Mouse (Mus musculus): Measurements from ENCODE around the gene Mst1r. TPM values are rescaled to one million over a fixed set of nuclear protein-coding genes. Genes with fewer than 3 reads are reported as not detected.

Mst1r gene
- polyA plus RNA-seq, 1 experiment from 2014 or later, result 1.2 TPM

DNA sequence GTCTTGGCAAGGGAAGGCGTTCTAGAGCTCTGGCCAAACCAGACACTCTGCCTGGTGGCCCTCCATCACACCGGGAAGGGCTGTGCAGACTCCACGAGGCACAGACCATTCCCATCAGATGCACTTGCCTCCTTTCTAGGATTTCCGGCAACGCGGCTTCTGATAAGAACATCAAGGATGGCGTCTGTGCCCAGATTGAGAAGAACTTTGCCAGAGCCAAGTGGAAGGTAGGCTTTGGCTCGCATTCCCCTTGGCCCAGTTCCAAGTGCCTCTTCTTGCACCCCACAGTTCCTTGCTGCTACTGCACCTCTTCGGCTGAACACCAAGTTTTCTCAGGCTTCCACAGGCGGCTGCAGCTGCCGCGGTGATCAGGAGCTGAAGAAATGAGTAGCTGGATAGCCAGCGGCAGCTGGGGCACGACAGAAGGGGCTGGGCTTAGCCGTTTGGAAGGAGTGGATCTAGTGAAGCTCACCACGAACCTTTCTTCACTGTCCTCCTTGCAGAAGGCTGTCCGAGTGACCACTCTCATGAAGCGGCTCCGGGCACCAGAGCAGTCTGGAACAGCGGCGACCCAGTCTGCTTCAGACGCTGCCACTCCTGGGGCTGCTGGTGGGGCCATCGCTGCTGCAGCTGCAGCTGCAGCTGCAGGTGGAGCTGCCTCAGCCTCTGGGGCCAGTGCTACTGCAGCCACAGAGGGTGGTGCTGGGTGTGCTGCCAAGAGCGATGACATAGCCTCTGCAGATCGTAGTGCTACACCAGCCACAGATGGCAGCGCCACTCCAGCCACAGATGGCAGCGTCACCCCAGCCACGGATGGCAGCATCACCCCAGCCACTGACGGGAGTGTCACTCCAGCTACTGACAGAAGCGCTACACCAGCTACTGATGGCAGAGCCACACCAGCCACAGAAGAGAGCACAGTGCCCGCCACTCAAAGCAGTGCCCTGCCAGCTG, 40.8 kb downstream of the Mst1r start:
- Histone ChIP-seq H3K36me3 (peaks cover 18% of the 10 kb centered on the region), H3K27me3 (ENCODE audit: low read depth, poor library complexity, severe bottlenecking) (no peaks in the 10 kb centered on the region), H3K4me1 (peaks cover 21% of the 10 kb centered on the region), H3K9me3 (replicated peaks) (no peaks in the 10 kb centered on the region), H3K27ac (no peak overlapping the region), H3K4me3 (no peak overlapping the region)
- WGBS, result 92% methylated on average over 31 of the region's 31 CpGs
- DNase-seq (ENCODE audit: low spot score), result no peak

DNA sequence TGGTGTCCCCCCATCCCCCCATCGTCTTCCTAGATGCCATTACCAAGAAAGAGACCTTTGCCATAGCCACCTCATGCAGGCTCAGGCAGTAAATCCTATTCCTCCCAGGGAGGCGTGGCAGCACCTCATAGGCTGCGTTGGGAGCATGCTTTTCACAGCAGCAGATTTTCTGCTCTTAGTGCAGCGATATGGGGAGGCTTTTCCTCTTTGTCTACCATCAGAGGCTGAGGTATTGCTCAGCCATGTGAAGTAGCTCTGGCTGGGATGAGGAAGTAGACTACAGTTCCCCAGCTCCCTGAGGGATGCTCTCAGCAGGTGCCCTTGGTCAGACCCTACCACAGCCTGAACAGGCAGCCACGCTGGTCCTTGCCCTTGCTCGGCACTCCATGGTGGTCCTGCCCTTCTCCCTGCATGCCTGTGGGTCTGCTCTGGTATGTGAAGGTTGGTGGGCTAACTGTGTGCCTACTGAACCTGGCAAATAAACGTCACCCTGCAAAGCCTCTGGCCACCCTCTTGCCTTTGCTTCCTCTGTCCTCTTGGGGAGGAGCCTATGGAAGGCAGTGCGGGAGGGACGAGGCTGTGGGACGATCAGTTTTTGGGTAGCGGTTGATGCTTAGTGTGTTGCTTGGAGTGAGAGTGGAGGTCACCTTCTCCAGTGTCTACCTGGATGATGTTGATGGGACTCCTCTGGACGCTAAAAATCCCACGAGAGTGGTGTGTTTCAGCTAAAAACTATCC, 42.7 kb downstream of the Mst1r start:
- no peaks in the 10 kb centered on the region for H3K9me3 ChIP-seq (replicated peaks)
- no peaks in the 10 kb centered on the region for H3K27me3 ChIP-seq (ENCODE audit: low read depth, poor library complexity, severe bottlenecking)
- peaks cover 21% of the 10 kb centered on the region for H3K4me1 ChIP-seq
- no peak overlapping the region for H3K4me3 ChIP-seq
- peak overlapping the region; percentile 42; the same call in 1 of the 2 replicates for H3K27ac ChIP-seq
- 83% methylated on average over 13 of the region's 13 CpGs for WGBS
- DNase-seq (ENCODE audit: low spot score), result no peak
- H3K36me3 ChIP-seq, result peaks cover 18% of the 10 kb centered on the region

- H3K9me3 ChIP-seq (replicated peaks), result no peaks in the 10 kb centered on the region
- no peak for DNase-seq (ENCODE audit: low spot score)
- peak within 1 kb of the TSS; percentile 70 for H3K4me3 ChIP-seq
- 93% methylated on average over 10 of the region's 10 CpGs for WGBS
- peak within 1 kb of the TSS; percentile 85 for H3K27ac ChIP-seq
- H3K4me1 ChIP-seq, result peaks cover 21% of the 10 kb centered on the region
- peaks cover 18% of the 10 kb centered on the region for H3K36me3 ChIP-seq
- H3K27me3 ChIP-seq (ENCODE audit: low read depth, poor library complexity, severe bottlenecking), result no peaks in the 10 kb centered on the region
These were observed 43.2 kb downstream of the Mst1r start, which contains the start of gene Traip for GRCm38 (mm10) chr9:107949922-107950235. Gene Traip (plus strand): TSS chr9:107950136.

DNA sequence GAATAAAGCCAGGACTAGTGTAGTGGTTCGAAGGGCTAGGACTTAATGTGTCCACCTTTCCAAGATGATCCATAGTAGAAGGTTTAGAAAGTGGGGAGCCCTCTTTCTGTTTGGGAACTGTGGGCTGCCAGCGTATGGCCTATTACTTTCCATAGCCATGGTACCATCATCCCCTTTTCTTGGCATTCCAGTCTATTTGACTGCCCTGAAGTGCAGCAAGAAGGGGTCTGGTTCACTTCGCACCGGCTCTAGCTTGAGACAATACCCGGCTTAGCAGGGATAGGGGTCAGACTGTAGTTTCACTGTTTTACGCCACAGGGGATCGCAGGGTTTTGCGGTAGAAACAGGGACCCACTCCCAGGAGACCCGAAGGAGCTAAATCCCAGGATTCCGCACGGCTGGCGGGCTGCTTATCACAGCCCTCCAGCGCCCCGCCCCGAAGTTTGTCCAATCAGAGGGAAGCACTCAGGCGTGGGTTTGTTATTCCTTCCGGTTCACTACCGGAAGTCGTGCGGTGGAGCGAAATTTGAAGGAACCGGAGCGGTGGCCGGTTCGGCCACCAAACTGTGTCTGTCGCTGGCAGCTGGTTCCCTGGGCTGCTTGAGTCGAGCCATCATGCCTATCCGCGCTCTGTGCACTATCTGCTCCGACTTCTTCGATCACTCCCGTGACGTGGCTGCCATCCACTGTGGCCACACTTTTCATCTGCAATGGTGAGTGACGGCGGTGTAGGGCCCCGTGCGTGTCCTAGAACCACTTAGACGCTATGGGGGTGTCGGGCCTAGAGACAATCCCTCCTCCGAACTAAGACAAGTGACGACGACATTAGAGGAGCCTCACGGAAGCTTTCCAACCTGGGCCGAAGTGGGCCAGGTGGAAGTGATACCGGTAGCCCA, 44.0 kb downstream of the Mst1r start:
- no peaks in the 10 kb centered on the region for H3K9me3 ChIP-seq (replicated peaks)
- H3K27me3 ChIP-seq (ENCODE audit: low read depth, poor library complexity, severe bottlenecking), result no peaks in the 10 kb centered on the region
- 13% methylated on average over 45 of the region's 45 CpGs for WGBS
- H3K4me1 ChIP-seq, result peaks cover 21% of the 10 kb centered on the region
- H3K27ac ChIP-seq, result peak overlapping the region; percentile 85
- peak overlapping the region; percentile 70 for H3K4me3 ChIP-seq
- DNase-seq (ENCODE audit: low spot score), result peak; percentile 94
- peaks cover 23% of the 10 kb centered on the region for H3K36me3 ChIP-seq

DNA sequence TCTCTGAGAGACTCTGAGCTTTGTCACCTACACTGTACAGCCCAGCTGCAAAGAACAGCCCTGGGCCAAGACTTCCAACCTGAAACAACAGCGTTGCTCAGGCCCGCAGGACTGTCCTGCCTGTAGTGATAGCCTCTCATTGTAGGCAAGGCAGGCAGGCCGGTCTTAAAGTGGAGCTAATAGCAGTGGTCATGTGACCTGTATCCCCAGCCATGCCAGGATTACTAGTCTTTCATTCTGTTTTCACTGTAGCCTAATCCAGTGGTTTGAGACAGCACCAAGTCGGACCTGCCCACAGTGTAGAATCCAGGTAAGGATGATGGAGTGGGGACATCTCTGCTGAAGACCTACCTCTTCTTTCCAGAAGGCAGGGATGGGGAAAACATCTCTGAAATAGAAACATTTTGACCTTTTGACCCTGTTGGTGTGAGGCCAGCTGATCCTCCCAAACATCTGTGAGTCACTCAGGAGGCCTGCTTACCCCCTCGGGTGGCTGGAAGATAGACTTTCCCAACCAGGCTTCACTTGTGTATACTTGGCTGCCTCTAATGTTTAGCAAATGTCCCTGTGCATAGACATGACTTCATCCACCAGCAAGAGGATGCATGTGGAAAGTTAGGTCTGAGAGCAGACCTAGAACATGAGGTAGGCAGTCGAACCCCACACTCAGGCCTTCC, 49.1 kb downstream of the Mst1r start:
- 80% methylated on average over 6 of the region's 6 CpGs for whole genome bisulfite sequencing
- no peak overlapping the region for H3K4me3 ChIP-seq
- DNase-seq (ENCODE audit: low spot score), result no peak
- peaks cover 56% of the 10 kb centered on the region for H3K36me3 ChIP-seq
- no peaks in the 10 kb centered on the region for H3K27me3 ChIP-seq (ENCODE audit: low read depth, poor library complexity, severe bottlenecking)
- H3K9me3 ChIP-seq (replicated peaks), result no peaks in the 10 kb centered on the region
- H3K4me1 ChIP-seq, result peaks cover 20% of the 10 kb centered on the region
- H3K27ac ChIP-seq, result no peak overlapping the region

DNA sequence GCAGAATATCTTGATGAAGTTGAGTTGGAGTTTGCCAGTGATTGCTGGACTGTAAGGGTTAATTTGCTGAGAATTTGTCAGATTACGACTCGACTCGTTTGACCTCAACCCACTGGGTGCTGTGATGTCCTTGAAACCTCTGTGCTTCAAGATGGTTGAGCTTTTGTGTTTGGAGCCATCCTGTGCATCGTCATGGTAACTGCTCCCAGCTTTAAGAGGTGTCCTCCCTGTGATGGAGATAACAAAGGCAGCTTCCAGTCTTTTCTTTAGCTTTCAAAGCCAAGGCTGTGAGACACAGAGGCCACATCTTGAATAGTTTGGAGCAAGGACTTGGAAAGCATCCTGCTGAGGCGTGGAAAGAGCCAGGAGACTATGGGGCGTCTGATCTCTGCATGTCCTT, 50.5 kb downstream of the Mst1r start:
- Histone ChIP-seq H3K4me3 (no peak overlapping the region), H3K36me3 (peaks cover 70% of the 10 kb centered on the region), H3K27ac (no peak overlapping the region), H3K27me3 (ENCODE audit: low read depth, poor library complexity, severe bottlenecking) (no peaks in the 10 kb centered on the region), H3K4me1 (peaks cover 14% of the 10 kb centered on the region), H3K9me3 (replicated peaks) (no peaks in the 10 kb centered on the region)
- 71% methylated on average over 6 of the region's 6 CpGs for WGBS
- no peak for DNase-seq (ENCODE audit: low spot score)

- H3K27ac ChIP-seq, result no peak overlapping the region
- DNase-seq (ENCODE audit: low spot score), result no peak
- H3K9me3 ChIP-seq (replicated peaks), result no peaks in the 10 kb centered on the region
- 18% methylated on average over 6 of the region's 6 CpGs for WGBS
- no peaks in the 10 kb centered on the region for H3K27me3 ChIP-seq (ENCODE audit: low read depth, poor library complexity, severe bottlenecking)
- peaks cover 95% of the 10 kb centered on the region for H3K36me3 ChIP-seq
- H3K4me3 ChIP-seq, result no peak overlapping the region
- peaks cover 13% of the 10 kb centered on the region for H3K4me1 ChIP-seq
These were observed 53.2 kb downstream of the Mst1r start for GRCm38 (mm10) chr9:107959896-107960295.

- Histone ChIP-seq H3K4me1 (peaks cover 13% of the 10 kb centered on the region), H3K4me3 (no peak overlapping the region), H3K9me3 (replicated peaks) (no peaks in the 10 kb centered on the region), H3K36me3 (peaks cover 98% of the 10 kb centered on the region), H3K27ac (no peak overlapping the region), H3K27me3 (ENCODE audit: low read depth, poor library complexity, severe bottlenecking) (no peaks in the 10 kb centered on the region)
- WGBS, result 85% methylated on average over 4 of the region's 4 CpGs
- no peak for DNase-seq (ENCODE audit: low spot score)
These were observed 54.3 kb downstream of the Mst1r start for GRCm38 (mm10) chr9:107960928-107961327.

- Histone ChIP-seq H3K36me3 (peaks cover 97% of the 10 kb centered on the region), H3K27ac (0 out of 2 replicates have a peak overlapping the region, but pooled peaks have one; percentile 7), H3K9me3 (replicated peaks) (no peaks in the 10 kb centered on the region), H3K27me3 (ENCODE audit: low read depth, poor library complexity, severe bottlenecking) (no peaks in the 10 kb centered on the region), H3K4me3 (no peak overlapping the region), H3K4me1 (peaks cover 13% of the 10 kb centered on the region)
- 92% methylated on average over 10 of the region's 10 CpGs for WGBS
- no peak for DNase-seq (ENCODE audit: low spot score)
These were observed 54.7 kb downstream of the Mst1r start for GRCm38 (mm10) chr9:107961351-107961762.

DNA sequence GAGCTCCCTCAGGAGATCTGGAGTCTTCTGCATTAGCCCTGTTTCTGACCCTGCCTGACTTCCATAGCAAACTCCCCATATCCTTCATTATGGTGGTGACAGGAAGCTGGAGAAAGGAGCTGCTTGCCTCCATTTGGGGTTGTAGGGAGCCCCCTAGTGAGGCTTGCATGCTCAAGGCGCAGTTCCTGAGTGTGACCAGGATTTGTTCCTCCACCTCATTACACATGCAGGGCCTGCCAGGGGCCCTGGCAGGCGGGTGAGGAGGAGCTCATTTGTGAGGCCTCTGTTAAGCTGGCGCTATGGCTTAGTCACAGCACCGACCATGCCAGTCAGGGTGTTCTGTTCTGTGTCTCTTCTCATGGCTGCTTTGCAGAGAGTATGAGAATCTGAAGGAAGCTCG, 55.2 kb downstream of the Mst1r start:
- peaks cover 97% of the 10 kb centered on the region for H3K36me3 ChIP-seq
- peaks cover 13% of the 10 kb centered on the region for H3K4me1 ChIP-seq
- no peaks in the 10 kb centered on the region for H3K27me3 ChIP-seq (ENCODE audit: low read depth, poor library complexity, severe bottlenecking)
- H3K9me3 ChIP-seq (replicated peaks), result no peaks in the 10 kb centered on the region
- H3K27ac ChIP-seq, result 0 out of 2 replicates have a peak overlapping the region, but pooled peaks have one; percentile 7
- H3K4me3 ChIP-seq, result no peak overlapping the region
- no peak for DNase-seq (ENCODE audit: low spot score)
- WGBS, result 57% methylated on average over 5 of the region's 5 CpGs

- 89% methylated on average over 9 of the region's 9 CpGs for WGBS
- Histone ChIP-seq H3K27me3 (ENCODE audit: low read depth, poor library complexity, severe bottlenecking) (no peaks in the 10 kb centered on the region), H3K9me3 (replicated peaks) (no peaks in the 10 kb centered on the region), H3K36me3 (peaks cover 96% of the 10 kb centered on the region), H3K4me1 (peaks cover 13% of the 10 kb centered on the region), H3K4me3 (no peak overlapping the region), H3K27ac (0 out of 2 replicates have a peak overlapping the region, but pooled peaks have one; percentile 21)
- DNase-seq (ENCODE audit: low spot score), result no peak
These were observed 56.2 kb downstream of the Mst1r start for GRCm38 (mm10) chr9:107962916-107963315.

DNA sequence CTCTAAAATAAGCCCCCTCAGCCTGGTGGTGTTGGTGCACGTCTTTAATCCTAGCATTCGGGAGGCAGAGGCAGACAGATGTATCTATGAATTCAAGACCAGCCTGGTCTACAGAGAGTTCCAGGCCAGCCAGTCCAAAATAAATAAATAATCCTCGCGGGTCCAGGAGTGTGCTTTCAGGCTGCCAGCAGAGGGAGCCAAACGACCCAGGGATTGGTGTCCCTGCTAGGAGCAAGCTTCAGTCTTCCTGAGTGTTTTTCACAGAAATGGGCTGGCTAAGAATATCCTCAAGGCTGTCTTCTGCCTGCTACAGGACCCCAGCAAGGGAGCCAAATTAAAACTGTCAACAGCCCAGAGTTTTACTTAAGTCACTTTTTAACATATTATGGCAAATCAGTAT, 57.0 kb downstream of the Mst1r start:
- Histone ChIP-seq H3K27ac (0 out of 2 replicates have a peak overlapping the region, but pooled peaks have one; percentile 21), H3K27me3 (ENCODE audit: low read depth, poor library complexity, severe bottlenecking) (no peaks in the 10 kb centered on the region), H3K36me3 (peaks cover 96% of the 10 kb centered on the region), H3K4me1 (peaks cover 11% of the 10 kb centered on the region), H3K9me3 (replicated peaks) (no peaks in the 10 kb centered on the region), H3K4me3 (no peak overlapping the region)
- peak; percentile 96 for DNase-seq (ENCODE audit: low spot score)
- WGBS, result 29% methylated on average over 5 of the region's 5 CpGs
